Mouse (Mus musculus): ENCODE measurements at regions not wholly inside any gene's neighbourhood (a gene's known extent, or its start where the extent isn't known, plus 50 kb on each side); places are given as distances from the start of the nearest gene placed in this dataset.

- H3K27me3 ChIP-seq (ENCODE audit: control insufficient read depth, insufficient read depth, low read length) = no peaks in the 10 kb centered on the region
- H3K27ac ChIP-seq (replicated peaks in 1 of 2; ENCODE audit: control insufficient read depth in 1 of 2, insufficient read depth in 1 of 2, low read depth in 2 of 2, low read length in 2 of 2) = no peak overlapping the region
- no peaks in the 10 kb centered on the region for H3K9me3 ChIP-seq (ENCODE audit: control insufficient read depth, low read length)
- WGBS = 91% methylated on average over 4 of the region's 4 CpGs
- no peak for ATAC-seq (ENCODE audit: insufficient number of reproducible peaks, insufficient read depth, low FRiP score, low read depth)
- H3K9ac ChIP-seq (ENCODE audit: low read length) = no peak overlapping the region
- no peaks in the 10 kb centered on the region for H3K36me3 ChIP-seq (ENCODE audit: control insufficient read depth, insufficient read depth, low read length)
- H3K4me2 ChIP-seq (ENCODE audit: low read length) = no peak overlapping the region
- H3K4me3 ChIP-seq (ENCODE audit: control insufficient read depth in 1 of 2, insufficient read depth in 1 of 2, low read depth in 1 of 2, low read length in 2 of 2) = no peak overlapping the region
- no peaks in the 10 kb centered on the region for H3K4me1 ChIP-seq (ENCODE audit: control insufficient read depth in 2 of 2, insufficient read depth in 2 of 2, low read length in 2 of 2)
Observed at GRCm38 (mm10) chr10:21796386-21796785, 85.6 kb upstream of the Sgk1 start.

GRCm38 (mm10) chr10:21798103-21798502 lies 83.9 kb upstream of the Sgk1 start:
- H3K27ac ChIP-seq (replicated peaks in 1 of 2; ENCODE audit: control insufficient read depth in 1 of 2, insufficient read depth in 1 of 2, low read depth in 2 of 2, low read length in 2 of 2) = no peak overlapping the region
- H3K36me3 ChIP-seq (ENCODE audit: control insufficient read depth, insufficient read depth, low read length) = no peaks in the 10 kb centered on the region
- H3K4me3 ChIP-seq (ENCODE audit: control insufficient read depth in 1 of 2, insufficient read depth in 1 of 2, low read depth in 1 of 2, low read length in 2 of 2) = no peak overlapping the region
- H3K9ac ChIP-seq (ENCODE audit: low read length) = no peak overlapping the region
- ATAC-seq (ENCODE audit: insufficient number of reproducible peaks, insufficient read depth, low FRiP score, low read depth) = no peak
- no peak overlapping the region for H3K4me2 ChIP-seq (ENCODE audit: low read length)
- 76% methylated on average over 6 of the region's 6 CpGs for WGBS
- no peaks in the 10 kb centered on the region for H3K4me1 ChIP-seq (ENCODE audit: control insufficient read depth in 2 of 2, insufficient read depth in 2 of 2, low read length in 2 of 2)
- no peaks in the 10 kb centered on the region for H3K27me3 ChIP-seq (ENCODE audit: control insufficient read depth, insufficient read depth, low read length)
- H3K9me3 ChIP-seq (ENCODE audit: control insufficient read depth, low read length) = no peaks in the 10 kb centered on the region

GRCm38 (mm10) chr10:21801556-21801955 lies 80.4 kb upstream of the Sgk1 start:
- Histone ChIP-seq H3K4me2 (ENCODE audit: low read length) (no peak overlapping the region), H3K9me3 (ENCODE audit: control insufficient read depth, low read length) (no peaks in the 10 kb centered on the region), H3K27ac (replicated peaks in 1 of 2; ENCODE audit: control insufficient read depth in 1 of 2, insufficient read depth in 1 of 2, low read depth in 2 of 2, low read length in 2 of 2) (no peak overlapping the region), H3K9ac (ENCODE audit: low read length) (no peak overlapping the region), H3K27me3 (ENCODE audit: control insufficient read depth, insufficient read depth, low read length) (no peaks in the 10 kb centered on the region), H3K4me1 (ENCODE audit: control insufficient read depth in 2 of 2, insufficient read depth in 2 of 2, low read length in 2 of 2) (no peaks in the 10 kb centered on the region), H3K36me3 (ENCODE audit: control insufficient read depth, insufficient read depth, low read length) (no peaks in the 10 kb centered on the region), H3K4me3 (ENCODE audit: control insufficient read depth in 1 of 2, insufficient read depth in 1 of 2, low read depth in 1 of 2, low read length in 2 of 2) (no peak overlapping the region)
- 64% methylated on average over 5 of the region's 5 CpGs for WGBS
- ATAC-seq (ENCODE audit: insufficient number of reproducible peaks, insufficient read depth, low FRiP score, low read depth) = no peak

- no peaks in the 10 kb centered on the region for H3K4me1 ChIP-seq (ENCODE audit: control insufficient read depth in 2 of 2, insufficient read depth in 2 of 2, low read length in 2 of 2)
- H3K36me3 ChIP-seq (ENCODE audit: control insufficient read depth, insufficient read depth, low read length) = no peaks in the 10 kb centered on the region
- ATAC-seq (ENCODE audit: insufficient number of reproducible peaks, insufficient read depth, low FRiP score, low read depth) = no peak
- no peak overlapping the region for H3K9ac ChIP-seq (ENCODE audit: low read length)
- no peaks in the 10 kb centered on the region for H3K27me3 ChIP-seq (ENCODE audit: control insufficient read depth, insufficient read depth, low read length)
- no peaks in the 10 kb centered on the region for H3K9me3 ChIP-seq (ENCODE audit: control insufficient read depth, low read length)
- H3K4me3 ChIP-seq (ENCODE audit: control insufficient read depth in 1 of 2, insufficient read depth in 1 of 2, low read depth in 1 of 2, low read length in 2 of 2) = no peak overlapping the region
- no peak overlapping the region for H3K27ac ChIP-seq (replicated peaks in 1 of 2; ENCODE audit: control insufficient read depth in 1 of 2, insufficient read depth in 1 of 2, low read depth in 2 of 2, low read length in 2 of 2)
- H3K4me2 ChIP-seq (ENCODE audit: low read length) = no peak overlapping the region
Observed at GRCm38 (mm10) chr10:21803184-21803583, 78.8 kb upstream of the Sgk1 start.

GRCm38 (mm10) chr10:21804761-21805160 lies 77.2 kb upstream of the Sgk1 start:
- Histone ChIP-seq H3K4me1 (ENCODE audit: control insufficient read depth in 2 of 2, insufficient read depth in 2 of 2, low read length in 2 of 2) (no peaks in the 10 kb centered on the region), H3K4me2 (ENCODE audit: low read length) (no peak overlapping the region), H3K9ac (ENCODE audit: low read length) (no peak overlapping the region), H3K36me3 (ENCODE audit: control insufficient read depth, insufficient read depth, low read length) (no peaks in the 10 kb centered on the region), H3K4me3 (ENCODE audit: control insufficient read depth in 1 of 2, insufficient read depth in 1 of 2, low read depth in 1 of 2, low read length in 2 of 2) (no peak overlapping the region), H3K27ac (replicated peaks in 1 of 2; ENCODE audit: control insufficient read depth in 1 of 2, insufficient read depth in 1 of 2, low read depth in 2 of 2, low read length in 2 of 2) (no peak overlapping the region), H3K27me3 (ENCODE audit: control insufficient read depth, insufficient read depth, low read length) (no peaks in the 10 kb centered on the region), H3K9me3 (ENCODE audit: control insufficient read depth, low read length) (no peaks in the 10 kb centered on the region)
- no peak for ATAC-seq (ENCODE audit: insufficient number of reproducible peaks, insufficient read depth, low FRiP score, low read depth)
- 69% methylated on average over 2 of the region's 2 CpGs for WGBS

- Histone ChIP-seq H3K9ac (ENCODE audit: low read length) (no peak overlapping the region), H3K27me3 (ENCODE audit: control insufficient read depth, insufficient read depth, low read length) (no peaks in the 10 kb centered on the region), H3K9me3 (ENCODE audit: control insufficient read depth, low read length) (no peaks in the 10 kb centered on the region), H3K4me1 (ENCODE audit: control insufficient read depth in 2 of 2, insufficient read depth in 2 of 2, low read length in 2 of 2) (no peaks in the 10 kb centered on the region), H3K27ac (replicated peaks in 1 of 2; ENCODE audit: control insufficient read depth in 1 of 2, insufficient read depth in 1 of 2, low read depth in 2 of 2, low read length in 2 of 2) (no peak overlapping the region), H3K36me3 (ENCODE audit: control insufficient read depth, insufficient read depth, low read length) (no peaks in the 10 kb centered on the region), H3K4me2 (ENCODE audit: low read length) (no peak overlapping the region), H3K4me3 (ENCODE audit: control insufficient read depth in 1 of 2, insufficient read depth in 1 of 2, low read depth in 1 of 2, low read length in 2 of 2) (no peak overlapping the region)
- no peak for ATAC-seq (ENCODE audit: insufficient number of reproducible peaks, insufficient read depth, low FRiP score, low read depth)
- WGBS = 60% methylated on average over 6 of the region's 6 CpGs
Observed at GRCm38 (mm10) chr10:21805606-21806005, 76.4 kb upstream of the Sgk1 start.

- Histone ChIP-seq H3K9ac (ENCODE audit: low read length) (no peak overlapping the region), H3K27ac (replicated peaks in 1 of 2; ENCODE audit: control insufficient read depth in 1 of 2, insufficient read depth in 1 of 2, low read depth in 2 of 2, low read length in 2 of 2) (no peak overlapping the region), H3K4me3 (ENCODE audit: control insufficient read depth in 1 of 2, insufficient read depth in 1 of 2, low read depth in 1 of 2, low read length in 2 of 2) (no peak overlapping the region), H3K4me2 (ENCODE audit: low read length) (no peak overlapping the region), H3K9me3 (ENCODE audit: control insufficient read depth, low read length) (no peaks in the 10 kb centered on the region), H3K27me3 (ENCODE audit: control insufficient read depth, insufficient read depth, low read length) (no peaks in the 10 kb centered on the region), H3K36me3 (ENCODE audit: control insufficient read depth, insufficient read depth, low read length) (no peaks in the 10 kb centered on the region), H3K4me1 (ENCODE audit: control insufficient read depth in 2 of 2, insufficient read depth in 2 of 2, low read length in 2 of 2) (no peaks in the 10 kb centered on the region)
- no peak for ATAC-seq (ENCODE audit: insufficient number of reproducible peaks, insufficient read depth, low FRiP score, low read depth)
- 92% methylated on average over 4 of the region's 4 CpGs for WGBS
Observed at GRCm38 (mm10) chr10:21806716-21807115, 75.3 kb upstream of the Sgk1 start.

GRCm38 (mm10) chr10:21819686-21820085 lies 62.3 kb upstream of the Sgk1 start:
- Histone ChIP-seq H3K4me3 (ENCODE audit: control insufficient read depth in 1 of 2, insufficient read depth in 1 of 2, low read depth in 1 of 2, low read length in 2 of 2) (no peak overlapping the region), H3K27ac (replicated peaks in 1 of 2; ENCODE audit: control insufficient read depth in 1 of 2, insufficient read depth in 1 of 2, low read depth in 2 of 2, low read length in 2 of 2) (no peak overlapping the region), H3K9ac (ENCODE audit: low read length) (no peak overlapping the region), H3K4me1 (ENCODE audit: control insufficient read depth in 2 of 2, insufficient read depth in 2 of 2, low read length in 2 of 2) (peaks cover 0 to 4% of the 10 kb centered on the region in 2 experiments; a peak in 1 of 4 replicates), H3K36me3 (ENCODE audit: control insufficient read depth, insufficient read depth, low read length) (no peaks in the 10 kb centered on the region), H3K9me3 (ENCODE audit: control insufficient read depth, low read length) (no peaks in the 10 kb centered on the region), H3K27me3 (ENCODE audit: control insufficient read depth, insufficient read depth, low read length) (no peaks in the 10 kb centered on the region), H3K4me2 (ENCODE audit: low read length) (no peak overlapping the region)
- ATAC-seq (ENCODE audit: insufficient number of reproducible peaks, insufficient read depth, low FRiP score, low read depth) = no peak
- WGBS = 84% methylated on average over 3 of the region's 3 CpGs
